Mouse (Mus musculus): Measurements from ENCODE around the gene Flg2.
A peak's percentile ranks its signal among the peaks of the same experiment; 100 is the strongest.

The Flg2 gene

DNA sequence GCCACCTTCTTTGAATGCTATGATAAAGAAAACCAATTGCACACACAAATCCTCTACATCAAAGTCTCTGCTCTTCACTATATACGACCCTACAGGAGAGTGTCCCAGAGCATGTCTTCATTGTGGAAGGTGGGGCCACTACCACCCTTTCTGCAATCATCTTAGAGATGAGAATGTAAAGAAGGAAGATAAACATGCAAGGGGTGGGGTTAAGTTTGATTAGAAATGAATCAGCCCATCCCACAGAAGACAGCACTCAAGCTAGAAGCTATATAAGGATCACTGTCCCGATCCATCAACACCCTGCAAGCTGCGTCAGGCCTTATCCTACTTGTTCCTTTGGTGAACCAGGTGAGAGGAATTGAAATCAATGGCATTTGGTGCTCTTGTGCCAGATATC, at the start of gene Flg2:
Gene Flg2 (plus strand): TSS at position 301 of the 400 bp plus-strand sequence.
- DNase-seq: no peak

DNA sequence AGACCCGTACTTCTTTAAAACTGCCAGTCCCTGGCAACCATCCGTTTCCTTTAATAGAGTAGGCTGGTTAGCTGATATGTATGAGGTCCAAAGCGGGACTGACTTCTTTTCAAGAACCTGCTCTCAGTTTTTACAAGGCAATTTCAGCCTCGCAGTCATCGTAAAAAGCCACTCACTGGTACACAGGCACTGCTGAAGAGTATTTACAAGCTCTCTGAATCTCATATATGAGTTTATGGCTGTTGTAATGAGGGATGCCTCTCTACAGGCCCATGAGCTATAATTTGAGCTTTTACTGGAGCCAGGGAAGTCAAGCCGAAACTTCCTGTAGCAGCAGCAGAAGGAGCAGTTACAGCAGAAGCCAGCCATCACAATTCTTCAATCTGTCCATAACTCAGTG, 34.6 kb upstream of the Flg2 start:
- no peak for DNase-seq

DNA sequence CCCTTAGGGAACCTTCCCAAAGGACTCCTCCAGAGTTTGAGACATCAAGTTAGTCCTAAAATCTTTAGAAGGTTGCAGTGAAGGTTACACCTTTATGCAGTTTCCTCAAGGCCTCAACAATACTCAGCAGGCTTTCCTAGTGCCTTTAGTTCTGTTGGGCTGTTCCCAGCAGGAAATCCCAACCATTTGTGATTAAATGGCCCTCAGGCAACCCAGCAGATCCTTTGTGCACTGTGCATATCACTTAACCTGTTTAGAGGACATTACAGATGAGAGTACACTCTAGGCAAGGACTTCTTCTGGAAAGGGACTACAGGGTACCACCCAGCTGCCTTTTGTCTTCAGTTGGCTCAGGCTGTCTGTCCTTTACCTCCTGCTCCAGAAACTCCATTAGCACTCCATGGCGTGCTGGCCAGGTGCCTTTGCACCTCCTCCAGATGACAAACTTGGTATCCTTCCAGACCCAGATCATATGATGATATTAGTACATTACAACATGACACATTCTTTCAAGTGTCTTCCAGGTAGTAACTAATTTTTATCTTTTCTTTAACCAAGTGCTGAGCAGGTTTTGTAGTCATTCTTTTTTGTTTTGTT, 34.0 kb upstream of the Flg2 start:
- DNase-seq: no peak

DNA sequence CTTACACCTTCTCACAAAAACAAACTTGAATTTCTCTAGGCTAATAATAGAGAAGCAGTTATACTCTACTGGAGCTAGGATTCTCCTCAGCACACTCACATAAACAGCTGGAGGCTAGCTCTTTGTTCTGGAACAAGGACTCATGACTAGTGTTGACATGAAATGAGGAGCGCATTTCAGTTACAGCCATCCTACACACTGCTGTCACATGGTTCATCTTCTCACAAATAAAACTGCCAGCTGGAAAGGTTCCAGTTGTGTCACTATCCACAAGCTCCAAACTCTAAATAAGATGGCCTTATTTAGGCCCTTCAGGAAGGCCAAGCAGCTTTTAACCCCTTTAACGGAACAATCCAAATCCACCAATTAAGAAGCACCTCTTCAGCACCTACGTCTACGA, 16.2 kb upstream of the Flg2 start:
- peak; percentile 15 to 20 for DNase-seq

DNA sequence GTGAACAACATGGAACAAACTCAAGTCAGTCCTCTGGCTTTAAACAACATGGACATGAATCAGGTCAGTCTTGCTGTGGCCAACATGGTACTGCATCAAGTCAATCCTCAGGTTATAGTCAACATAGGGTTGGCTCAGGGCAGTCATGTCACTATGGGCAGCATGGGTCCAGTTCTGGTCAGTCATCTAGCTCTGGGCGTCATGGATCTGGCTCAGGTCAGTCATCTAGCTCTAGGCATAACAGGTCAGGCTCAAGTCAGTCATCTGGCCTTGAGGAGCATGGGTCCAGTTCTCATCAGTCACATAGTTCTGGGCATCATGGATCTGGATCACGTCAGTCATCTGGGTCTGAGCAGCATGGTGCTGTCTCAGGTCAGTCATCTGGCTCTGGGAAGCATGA, 4.9 kb downstream of the Flg2 start:
- no peak for DNase-seq

DNA sequence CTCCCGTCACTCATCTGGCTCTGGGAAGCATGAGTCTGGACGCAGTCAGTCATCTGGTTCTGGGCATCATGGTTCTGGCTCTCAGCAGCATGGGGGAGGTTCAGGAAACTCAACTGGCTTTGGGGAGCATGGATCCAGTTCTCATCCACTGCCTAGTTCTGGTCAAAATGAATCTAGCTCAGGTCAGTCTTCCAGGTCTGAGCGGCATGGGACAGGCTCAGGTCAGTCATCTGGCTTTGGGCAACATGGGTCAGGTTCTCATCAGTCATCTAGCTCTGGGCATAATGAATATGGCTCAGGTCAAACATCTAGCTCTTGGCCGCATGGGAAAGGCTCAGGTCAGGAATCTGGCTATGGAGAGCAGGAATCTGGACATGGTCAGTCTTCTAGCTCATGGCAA, 5.4 kb downstream of the Flg2 start:
- DNase-seq: no peak

All from lung, postnatal 4 days (tissue).